Mouse (Mus musculus) liver, embryonic 14.5 days (tissue): Measurements from ENCODE around the gene Tcp10a.
"Not testable (repeated sequence)": the region's sequence is repeated elsewhere in the genome, so short reads cannot be mapped to it uniquely, and the experiment has no call there.

Source experiments
- CTCF ChIP-seq: IDR thresholded peaks from 2 replicates; pipeline ENCODE4 v1.5.1; 2016; ENCODE audit warnings: antibody characterized with exemption, low read depth, control low read depth
- EP300 ChIP-seq: IDR thresholded peaks from 2 replicates; pipeline ENCODE4 v1.6.1; 2016; ENCODE audit warnings: antibody characterized with exemption, low read depth

DNA sequence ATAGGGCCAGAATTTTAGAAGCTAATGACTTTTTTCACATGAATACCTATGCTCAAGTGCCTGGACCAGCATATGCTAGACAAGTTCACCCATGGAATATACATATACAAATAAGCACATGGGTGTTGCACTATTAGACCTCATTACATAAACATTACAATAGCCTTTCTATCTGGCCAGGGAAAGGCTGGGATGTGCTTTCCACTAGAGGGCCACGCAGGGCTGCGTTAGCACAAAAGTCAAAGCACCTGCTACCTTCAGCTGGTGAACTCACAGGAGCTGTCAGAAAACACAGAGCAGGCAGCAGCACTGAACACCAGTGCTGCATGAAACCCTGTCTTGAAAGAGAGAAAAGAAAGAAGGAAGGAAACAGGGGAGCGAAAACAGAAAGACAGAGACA lies 53.5 kb downstream of the Tcp10a start:
- not testable (repeated sequence) for TF ChIP-seq CTCF, EP300
